Mouse (Mus musculus) liver, embryonic 16.5 days (tissue): Measurements from ENCODE around the gene AC109138.7. TPM values are rescaled to one million over a fixed set of nuclear protein-coding genes. Genes with fewer than 3 reads are reported as not detected.

ENCODE experiments used
- ATAC-seq: fragments of 200-750 bp; cut with Nextera tagmentation; 2 replicates; pipeline ENCODE4 v1.8.0; 2017; ENCODE audit warnings: low read depth, mild to moderate bottlenecking, moderate number of reproducible peaks, moderate library complexity
- H3K27ac ChIP-seq: fragments of 300-500 bp; sonication (generic); 2 replicates; pipeline ENCODE4 v1.5.1; 2014; ENCODE audit warnings: mild to moderate bottlenecking, low read length
- H3K27me3 ChIP-seq: fragments of 300-500 bp; sonication (generic); 2 replicates; pipeline ENCODE4 v1.6.1; 2014; ENCODE audit warnings: low read depth, low read length, mixed read lengths; ENCODE audit not compliant: control insufficient read depth, insufficient read depth
- H3K36me3 ChIP-seq: fragments of 300-500 bp; sonication (generic); 2 replicates; pipeline ENCODE4 v1.6.1; 2014; ENCODE audit warnings: mild to moderate bottlenecking; ENCODE audit not compliant: control insufficient read depth, insufficient read depth
- H3K4me1 ChIP-seq: fragments of 300-500 bp; sonication (generic); 2 replicates; pipeline ENCODE4 v1.6.1; 2014; ENCODE audit warnings: low read depth, low read length, mixed read lengths; ENCODE audit not compliant: control insufficient read depth
- H3K4me2 ChIP-seq: fragments of 300-500 bp; sonication (generic); 2 replicates; pipeline ENCODE4 v1.6.1; 2014; ENCODE audit warnings: low read depth, low read length, mixed read lengths
- H3K4me3 ChIP-seq: fragments of 300-500 bp; sonication (generic); 2 replicates; pipeline ENCODE4 v1.5.1; 2014; ENCODE audit warnings: low read depth, mild to moderate bottlenecking, low read length
- H3K9ac ChIP-seq: fragments of 300-500 bp; sonication (generic); 2 replicates; pipeline ENCODE4 v1.6.1; 2014; ENCODE audit warnings: low read depth, low read length
- H3K9me3 ChIP-seq: fragments of 300-500 bp; sonication (generic); replicated peaks from 2 replicates; pipeline ENCODE4 v1.6.1; 2016; ENCODE audit warnings: low read length; ENCODE audit not compliant: control insufficient read depth
- WGBS: fragments of 180-500 bp; shearing (Covaris S2); extraction: QIAGEN DNeasy Blood & Tissue Kit; methylation state at CpG from one replicate; pipeline ENCODE4 v1.1.7; 2014; ENCODE audit not compliant: insufficient replicate concordance; 5-methylcytosine and 5-hydroxymethylcytosine counted together
- polyA plus RNA-seq: library from polyadenylated mRNA; unstranded; fragments of >200 nt; fragmentation: Nextera tagmentation; extraction: Ambion mirVana; gene quantifications from 2 replicates; pipeline ENCODE4 v1.2.1, GENCODE M21; 2015

The AC109138.7 gene
- polyA plus RNA-seq, 1 experiment from 2014 or later = not detected

GRCm38 (mm10) chr19:4213524-4213974, 608 bp upstream of the AC109138.7 start:
- H3K27ac ChIP-seq = no peak overlapping the region
- peaks cover 77% of the 10 kb centered on the region for H3K27me3 ChIP-seq
- ATAC-seq = no peak
- no peaks in the 10 kb centered on the region for H3K36me3 ChIP-seq
- no peak overlapping the region for H3K9ac ChIP-seq
- H3K4me2 ChIP-seq = no peak overlapping the region
- 6% methylated on average over 9 of the region's 9 CpGs for WGBS
- peaks cover 16% of the 10 kb centered on the region for H3K4me1 ChIP-seq
- H3K4me3 ChIP-seq = peak overlapping the region; percentile 59; the same call in 1 of the 2 replicates
- H3K9me3 ChIP-seq = no peaks in the 10 kb centered on the region

DNA sequence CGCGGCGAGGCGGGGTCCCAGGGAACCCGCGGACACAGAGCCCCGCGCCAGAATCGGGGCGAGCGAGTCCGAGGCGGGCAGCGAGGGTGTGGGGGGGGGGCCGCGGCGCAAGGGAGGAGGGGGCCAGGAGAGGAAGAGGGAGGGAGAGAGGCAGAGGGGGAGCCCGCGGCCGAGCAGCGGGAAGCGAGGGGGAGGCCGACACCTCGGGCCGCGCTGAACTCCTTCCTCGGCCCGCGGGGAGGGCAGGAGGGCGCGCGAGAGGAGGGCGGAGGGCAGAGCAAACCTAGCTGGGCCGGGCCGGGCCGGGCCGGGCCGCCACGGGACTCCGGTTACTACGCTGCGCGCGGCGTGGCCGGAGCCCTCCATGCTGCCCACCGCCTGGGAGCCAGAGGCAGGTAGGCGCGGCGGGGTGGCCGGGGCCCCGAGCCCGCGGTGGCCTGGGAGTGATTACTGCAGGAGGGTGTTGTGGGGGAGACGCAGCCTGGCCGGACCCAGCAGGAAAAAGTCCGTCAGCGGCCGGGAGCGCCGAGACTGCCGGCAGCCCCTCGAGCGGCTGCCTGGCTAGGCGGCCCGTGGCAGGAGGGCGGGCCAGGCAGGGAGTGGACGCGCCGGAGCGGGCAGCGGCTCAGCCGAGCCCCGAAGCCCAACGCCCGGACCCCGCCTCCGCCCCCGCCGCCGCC, 754 bp downstream of the AC109138.7 start:
- H3K4me2 ChIP-seq = peak overlapping the region; percentile 74
- H3K9me3 ChIP-seq = no peaks in the 10 kb centered on the region
- peak overlapping the region; percentile 59 for H3K4me3 ChIP-seq
- peak overlapping the region; percentile 35; the same call in 1 of the 2 replicates for H3K27ac ChIP-seq
- H3K9ac ChIP-seq = peak overlapping the region; percentile 61
- no peaks in the 10 kb centered on the region for H3K36me3 ChIP-seq
- H3K4me1 ChIP-seq = peaks cover 16% of the 10 kb centered on the region
- peaks cover 77% of the 10 kb centered on the region for H3K27me3 ChIP-seq
- peak; percentile 49 for ATAC-seq
- under 1% methylated on average over 47 of the region's 81 CpGs for WGBS

DNA sequence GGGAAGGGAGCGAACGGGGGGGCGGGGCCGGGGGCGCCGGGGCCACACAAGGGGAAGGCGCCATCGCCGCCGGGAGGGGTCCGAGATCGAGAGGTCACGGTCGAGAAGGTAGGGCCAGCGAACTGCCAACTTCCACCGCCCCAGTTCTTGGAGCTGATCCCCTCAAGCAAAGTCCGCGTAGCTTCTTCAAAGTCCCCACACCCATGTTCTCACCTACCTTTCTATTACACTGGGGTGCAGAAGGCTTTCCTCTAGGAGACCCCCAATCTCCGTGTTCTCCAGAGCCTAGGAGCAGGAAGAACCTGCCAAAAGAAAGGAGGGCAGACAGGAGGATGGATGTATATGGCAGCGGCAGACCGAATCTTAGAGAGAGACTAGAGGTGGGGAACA, 1.3 kb downstream of the AC109138.7 start:
- Histone ChIP-seq H3K27me3 (peaks cover 76% of the 10 kb centered on the region), H3K4me2 (peak overlapping the region; percentile 74), H3K4me1 (peaks cover 21% of the 10 kb centered on the region), H3K27ac (no peak overlapping the region), H3K9me3 (no peaks in the 10 kb centered on the region), H3K9ac (peak overlapping the region; percentile 61), H3K36me3 (no peaks in the 10 kb centered on the region), H3K4me3 (peak overlapping the region; percentile 59)
- 2% methylated on average over 15 of the region's 21 CpGs for WGBS
- no peak for ATAC-seq

DNA sequence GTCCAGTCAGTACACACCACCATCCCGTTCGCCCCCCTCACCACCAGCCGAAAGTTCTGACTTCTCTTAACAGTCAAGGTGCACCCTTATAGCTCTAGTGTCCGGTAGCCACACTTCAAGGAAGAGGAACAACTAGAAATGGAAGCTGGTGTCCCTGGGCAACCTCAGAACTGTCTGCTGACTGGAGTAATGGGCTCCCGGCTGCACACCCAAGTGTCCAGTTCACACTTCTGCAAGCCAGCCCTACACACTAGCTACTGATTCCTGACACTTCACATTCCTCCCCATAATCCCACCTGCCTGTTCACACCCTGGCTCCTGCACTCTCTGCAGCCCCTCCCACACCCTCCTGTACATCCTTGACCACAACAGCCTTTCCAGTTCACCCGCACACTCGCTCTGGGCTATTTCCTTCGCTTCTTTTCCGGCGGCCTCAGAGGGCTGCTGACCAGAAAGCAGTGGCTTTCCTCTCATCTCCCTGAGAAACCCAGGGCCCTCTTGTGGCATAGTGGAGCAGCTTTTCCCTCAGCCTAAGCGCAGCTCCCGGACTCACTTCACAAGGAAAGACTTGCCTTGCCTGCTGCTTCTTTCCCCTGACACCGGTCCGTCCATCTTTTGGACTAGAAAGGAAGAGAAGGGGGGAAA, 2.0 kb downstream of the AC109138.7 start:
- no peaks in the 10 kb centered on the region for H3K9me3 ChIP-seq
- H3K36me3 ChIP-seq = no peaks in the 10 kb centered on the region
- peaks cover 74% of the 10 kb centered on the region for H3K27me3 ChIP-seq
- no peak overlapping the region for H3K9ac ChIP-seq
- no peak overlapping the region for H3K4me3 ChIP-seq
- WGBS = 12% methylated on average over 14 of the region's 14 CpGs
- peaks cover 25% of the 10 kb centered on the region for H3K4me1 ChIP-seq
- no peak for ATAC-seq
- no peak overlapping the region for H3K27ac ChIP-seq
- no peak overlapping the region for H3K4me2 ChIP-seq

GRCm38 (mm10) chr19:4217140-4217539, 3.0 kb downstream of the AC109138.7 start:
- Histone ChIP-seq H3K4me3 (no peak overlapping the region), H3K4me2 (no peak overlapping the region), H3K9ac (no peak overlapping the region), H3K9me3 (no peaks in the 10 kb centered on the region), H3K4me1 (peaks cover 30% of the 10 kb centered on the region), H3K27me3 (peaks cover 69% of the 10 kb centered on the region), H3K27ac (no peak overlapping the region), H3K36me3 (no peaks in the 10 kb centered on the region)
- WGBS = 43% methylated on average over 5 of the region's 5 CpGs
- no peak for ATAC-seq

- no peak for ATAC-seq
- H3K27me3 ChIP-seq = peaks cover 62% of the 10 kb centered on the region
- H3K4me2 ChIP-seq = no peak overlapping the region
- no peaks in the 10 kb centered on the region for H3K9me3 ChIP-seq
- no peak overlapping the region for H3K27ac ChIP-seq
- H3K9ac ChIP-seq = no peak overlapping the region
- no peaks in the 10 kb centered on the region for H3K36me3 ChIP-seq
- H3K4me1 ChIP-seq = peaks cover 30% of the 10 kb centered on the region
- WGBS = 48% methylated on average over 3 of the region's 3 CpGs
- no peak overlapping the region for H3K4me3 ChIP-seq
These were observed 3.7 kb downstream of the AC109138.7 start for GRCm38 (mm10) chr19:4217855-4218254.

DNA sequence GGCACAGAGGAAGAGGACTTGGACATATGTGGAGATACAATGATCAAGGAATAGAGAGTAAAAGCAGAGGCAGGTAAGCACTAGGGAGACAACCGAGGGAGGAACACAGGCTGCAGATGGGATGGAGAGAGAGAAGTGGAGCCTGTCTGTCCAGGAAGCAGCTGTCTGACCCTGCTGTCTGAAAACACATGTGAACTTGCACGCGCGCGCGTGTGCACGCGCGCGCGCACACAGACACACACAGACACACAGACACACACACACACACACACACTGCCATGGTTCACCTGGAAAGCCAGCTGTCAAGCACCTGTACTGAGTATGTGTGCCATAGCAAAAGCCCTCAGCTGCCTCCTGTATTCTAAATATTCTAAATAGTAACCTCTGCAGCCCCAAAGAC, 4.1 kb downstream of the AC109138.7 start:
- H3K9ac ChIP-seq = no peak overlapping the region
- WGBS = 69% methylated on average over 11 of the region's 11 CpGs

GRCm38 (mm10) chr19:4218784-4219183, 4.6 kb downstream of the AC109138.7 start:
- peaks cover 52% of the 10 kb centered on the region for H3K27me3 ChIP-seq
- H3K4me1 ChIP-seq = peaks cover 22% of the 10 kb centered on the region
- no peak overlapping the region for H3K27ac ChIP-seq
- no peak overlapping the region for H3K4me3 ChIP-seq
- H3K4me2 ChIP-seq = no peak overlapping the region
- no peak overlapping the region for H3K9ac ChIP-seq
- no peak for ATAC-seq
- H3K9me3 ChIP-seq = no peaks in the 10 kb centered on the region
- 16% methylated on average over 1 of the region's 1 CpGs for WGBS
- H3K36me3 ChIP-seq = no peaks in the 10 kb centered on the region

More for the DNA sequence above, 4.1 kb downstream of the AC109138.7 start:
- Histone ChIP-seq H3K9me3 (no peaks in the 10 kb centered on the region), H3K27ac (no peak overlapping the region), H3K4me3 (no peak overlapping the region), H3K27me3 (peaks cover 57% of the 10 kb centered on the region), H3K36me3 (no peaks in the 10 kb centered on the region), H3K4me1 (peaks cover 27% of the 10 kb centered on the region), H3K4me2 (no peak overlapping the region)
- ATAC-seq = no peak

- no peak for ATAC-seq
- WGBS = 74% methylated on average over 6 of the region's 6 CpGs
- Histone ChIP-seq H3K9ac (no peak overlapping the region), H3K4me1 (peaks cover 15% of the 10 kb centered on the region), H3K4me2 (no peak overlapping the region), H3K9me3 (no peaks in the 10 kb centered on the region), H3K4me3 (no peak overlapping the region), H3K27me3 (peaks cover 41% of the 10 kb centered on the region), H3K27ac (no peak overlapping the region), H3K36me3 (no peaks in the 10 kb centered on the region)
These were observed 5.8 kb downstream of the AC109138.7 start for GRCm38 (mm10) chr19:4219943-4220342.
